Mouse (Mus musculus): Measurements from ENCODE around the gene Tbx10.
"Not testable (repeated sequence)": the region's sequence is repeated elsewhere in the genome, so short reads cannot be mapped to it uniquely, and the experiment has no call there.

Tbx10 gene

DNA sequence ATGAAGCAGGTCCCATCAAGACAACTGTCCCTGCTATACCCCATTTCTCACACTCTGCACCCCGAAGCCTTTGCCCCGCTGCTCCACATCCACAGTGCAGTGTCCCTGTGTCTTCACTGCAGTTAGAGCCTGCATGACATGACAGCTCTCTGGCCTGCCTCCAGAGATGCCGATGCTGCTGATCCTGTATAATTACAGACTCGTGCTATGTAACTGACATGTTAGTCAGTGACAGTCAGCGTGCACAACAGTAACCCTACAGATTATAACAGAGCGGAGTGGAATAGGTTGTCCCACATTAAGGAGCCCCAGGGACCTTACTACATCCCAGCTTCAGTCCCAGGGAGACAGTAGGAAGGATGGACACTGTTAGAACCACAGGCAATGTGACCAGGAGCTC, 17.9 kb upstream of the Tbx10 start:
- not testable (repeated sequence) for DNase-seq (ENCODE audit: extremely low read depth, low read depth, low spot score)

DNA sequence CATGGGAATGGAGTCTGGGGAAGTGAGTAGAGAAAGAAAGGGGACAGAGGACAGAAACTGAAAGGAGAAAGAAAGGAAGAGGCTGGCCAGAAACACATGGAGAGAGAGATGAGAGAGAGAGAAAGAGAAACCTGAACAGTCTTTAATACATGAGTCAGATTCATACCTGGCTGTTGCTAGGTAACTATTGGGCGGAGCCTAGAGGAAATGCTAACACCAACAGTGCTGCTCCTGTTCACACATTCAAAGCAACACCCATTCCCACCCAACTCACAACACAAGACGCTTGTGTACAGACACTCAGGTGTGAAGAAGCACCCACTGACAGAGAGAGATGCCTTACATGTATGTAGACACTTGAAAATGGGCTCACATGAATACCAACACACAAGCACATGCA, 16.7 kb upstream of the Tbx10 start:
- DNase-seq (ENCODE audit: extremely low read depth, low read depth, low spot score): no peak

GRCm38 (mm10) chr19:3980309-3980708, 12.2 kb upstream of the Tbx10 start:
- DNase-seq (ENCODE audit: extremely low read depth, low read depth, low spot score): no peak

DNA sequence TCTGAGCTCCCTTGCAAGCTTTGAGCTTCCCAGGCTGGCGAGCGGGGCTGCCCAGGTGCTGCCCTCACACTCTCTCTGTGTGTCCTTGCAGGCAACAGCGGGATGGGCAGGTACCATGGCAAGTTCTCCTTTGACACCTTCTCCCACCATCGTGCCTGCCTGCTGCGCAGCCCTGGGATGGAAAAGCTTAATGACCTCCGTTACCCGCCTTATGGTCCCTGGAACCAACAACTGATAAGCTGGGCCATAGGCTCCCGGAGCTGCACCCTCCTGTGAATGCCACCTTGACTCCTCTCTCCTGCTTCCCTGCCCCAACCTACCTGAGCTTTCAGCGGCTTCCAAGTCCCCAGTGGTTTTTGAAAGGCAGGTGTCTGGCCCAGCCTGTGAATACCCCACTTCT, 11.6 kb upstream of the Tbx10 start:
- no peak for DNase-seq (ENCODE audit: extremely low read depth, low read depth, low spot score)

DNA sequence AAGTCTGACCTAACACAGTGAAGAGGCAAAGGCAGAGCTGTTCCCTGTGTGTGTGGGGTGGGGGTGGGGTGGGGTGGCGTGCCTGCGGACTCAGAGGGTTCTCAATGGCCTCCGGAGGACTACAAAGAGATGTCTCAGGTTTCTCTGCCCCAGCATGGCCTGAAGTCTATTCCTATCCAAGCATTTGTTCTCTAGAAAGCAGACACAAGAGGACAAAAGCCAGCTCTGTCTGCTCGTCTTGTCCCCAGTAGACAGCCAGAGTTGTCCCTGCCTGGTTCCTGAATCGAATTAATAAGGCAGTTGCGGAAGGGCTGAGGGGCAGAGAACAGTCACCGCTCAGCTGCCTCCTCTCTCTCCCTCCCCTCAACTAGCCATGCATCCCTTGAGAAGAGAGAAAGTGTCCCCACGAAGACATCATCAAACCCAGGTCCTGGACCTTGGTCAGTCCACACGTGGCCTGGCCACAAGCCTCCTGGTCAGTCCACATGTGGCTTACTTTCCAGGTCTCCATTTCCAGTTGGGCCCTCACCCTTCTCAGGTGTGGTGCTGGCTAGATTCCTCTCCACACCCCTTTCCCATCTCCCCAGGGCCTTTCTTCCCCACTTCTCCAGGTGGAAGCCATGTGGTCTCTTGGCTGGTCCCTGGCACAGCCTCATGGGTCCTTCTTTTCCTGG, 8.9 kb upstream of the Tbx10 start:
- DNase-seq (ENCODE audit: extremely low read depth, low read depth, low spot score): no peak

- no peak for DNase-seq (ENCODE audit: extremely low read depth, low read depth, low spot score)
Observed at GRCm38 (mm10) chr19:3985261-3985681, 7.3 kb upstream of the Tbx10 start.

DNA sequence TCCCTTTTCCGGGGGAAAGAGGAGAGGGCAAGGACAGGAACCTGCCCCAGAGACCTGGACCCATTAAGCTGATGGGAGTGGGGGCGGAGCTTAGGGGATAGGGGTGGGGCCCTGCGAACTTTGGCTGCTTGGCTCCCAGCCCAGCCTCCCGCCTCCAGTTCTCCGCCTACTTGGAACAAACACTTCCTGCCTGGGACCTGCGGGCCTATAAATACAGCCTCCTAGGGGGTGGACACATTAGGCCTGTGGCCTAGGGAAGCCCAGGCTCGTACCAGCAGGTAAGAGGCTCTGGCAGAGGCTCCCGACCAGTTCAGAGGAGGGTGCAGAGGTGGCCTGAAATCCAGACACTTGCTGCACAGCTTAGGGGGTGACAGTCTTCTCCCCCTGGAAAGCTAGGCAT, 6.2 kb upstream of the Tbx10 start, which contains the start of gene Acy3:
Gene Acy3, plus strand, starts transcription at position 237 of the 400 bp plus-strand sequence.
- DNase-seq (ENCODE audit: extremely low read depth, low read depth, low spot score): peak; percentile 31

- DNase-seq (ENCODE audit: extremely low read depth, low read depth, low spot score): no peak
Observed at GRCm38 (mm10) chr19:3988066-3988465, 4.5 kb upstream of the Tbx10 start.

DNA sequence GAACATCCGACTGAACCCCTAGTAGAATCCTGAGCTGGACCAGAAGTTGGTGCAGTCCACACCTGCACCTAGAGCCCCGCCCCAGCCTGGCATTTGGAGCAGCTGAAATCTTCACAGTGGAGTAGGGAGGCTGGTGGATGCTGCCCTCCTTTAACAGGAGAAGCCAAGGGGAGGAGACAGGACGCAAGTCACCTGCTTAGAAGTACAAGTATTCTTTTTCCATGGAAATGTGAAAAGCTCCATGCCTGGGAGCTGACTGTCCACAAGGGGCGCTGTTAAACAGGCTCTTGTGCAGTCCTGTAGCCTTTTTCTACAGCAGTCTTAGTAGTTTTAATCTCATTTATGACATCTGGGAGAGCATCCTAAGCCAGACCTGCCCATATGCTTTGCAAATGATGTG, 3.8 kb upstream of the Tbx10 start:
- DNase-seq (ENCODE audit: extremely low read depth, low read depth, low spot score): no peak

DNA sequence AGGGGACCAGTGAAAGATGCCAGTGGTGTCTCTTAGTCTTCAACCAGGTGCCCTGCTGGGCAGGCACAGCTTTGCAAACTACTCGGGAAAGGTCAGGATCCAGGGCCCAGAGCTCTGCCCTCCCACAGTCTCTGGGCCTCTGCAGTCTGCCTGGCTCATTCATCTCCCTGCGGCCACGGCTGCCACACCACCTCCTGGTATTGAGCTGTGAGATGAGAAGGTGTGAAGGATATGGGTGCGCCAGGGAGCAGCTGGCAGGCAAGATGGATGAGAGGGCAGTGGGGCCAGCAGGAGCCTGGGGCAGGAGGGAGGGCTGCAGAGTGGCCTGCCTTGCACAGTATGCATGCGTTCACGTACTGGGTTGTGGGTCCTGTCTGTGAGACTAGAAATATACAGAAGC, 1.7 kb upstream of the Tbx10 start:
- no peak for DNase-seq (ENCODE audit: extremely low read depth, low read depth, low spot score)

DNA sequence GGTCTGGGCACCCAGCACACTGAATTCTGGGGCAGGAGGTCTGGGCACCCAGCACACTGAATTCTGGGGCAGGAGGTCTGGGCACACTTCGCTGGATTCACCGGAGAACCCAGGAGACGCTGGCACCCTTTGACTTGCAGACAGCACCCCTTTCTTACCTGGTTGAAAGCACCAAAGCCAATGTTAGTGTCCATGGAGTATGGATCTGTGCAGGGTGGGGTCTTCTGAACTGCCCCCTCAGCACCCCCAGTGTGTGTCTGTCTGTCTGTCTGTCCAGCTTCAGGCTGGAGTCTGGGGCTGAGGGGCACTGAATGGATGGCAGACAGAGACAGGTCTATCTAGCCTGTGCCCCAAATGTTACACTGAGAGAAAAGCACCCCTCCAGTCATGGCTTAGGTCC, 990 bp upstream of the Tbx10 start:
- DNase-seq (ENCODE audit: extremely low read depth, low read depth, low spot score): no peak

- no peak for DNase-seq (ENCODE audit: extremely low read depth, low read depth, low spot score)
Observed at GRCm38 (mm10) chr19:3991966-3992365, 586 bp upstream of the Tbx10 start.

GRCm38 (mm10) chr19:3994932-3995331, 2.4 kb downstream of the Tbx10 start:
- no peak for DNase-seq (ENCODE audit: extremely low read depth, low read depth, low spot score)

DNA sequence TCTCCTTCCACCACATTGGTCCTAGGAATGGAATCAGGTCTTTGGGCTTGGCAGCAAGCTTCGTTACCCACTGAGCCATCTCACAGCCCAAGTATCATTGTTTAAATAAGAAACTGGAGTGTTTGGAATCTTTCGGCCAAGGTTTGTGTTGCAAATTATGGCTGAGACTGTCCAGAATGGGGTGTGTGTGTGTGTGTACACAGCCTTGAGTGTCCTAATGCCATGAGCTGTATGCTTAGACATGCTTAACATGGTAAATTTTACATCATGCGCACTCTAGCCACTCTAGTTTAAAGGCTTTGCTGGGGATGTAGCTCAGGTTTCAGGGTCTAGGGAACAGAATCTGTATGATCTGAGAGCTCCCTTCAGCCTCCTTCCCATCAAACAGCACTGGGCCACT, 3.0 kb downstream of the Tbx10 start:
- DNase-seq (ENCODE audit: extremely low read depth, low read depth, low spot score): no peak

GRCm38 (mm10) chr19:3996106-3996505, 3.6 kb downstream of the Tbx10 start:
- DNase-seq (ENCODE audit: extremely low read depth, low read depth, low spot score): no peak

DNA sequence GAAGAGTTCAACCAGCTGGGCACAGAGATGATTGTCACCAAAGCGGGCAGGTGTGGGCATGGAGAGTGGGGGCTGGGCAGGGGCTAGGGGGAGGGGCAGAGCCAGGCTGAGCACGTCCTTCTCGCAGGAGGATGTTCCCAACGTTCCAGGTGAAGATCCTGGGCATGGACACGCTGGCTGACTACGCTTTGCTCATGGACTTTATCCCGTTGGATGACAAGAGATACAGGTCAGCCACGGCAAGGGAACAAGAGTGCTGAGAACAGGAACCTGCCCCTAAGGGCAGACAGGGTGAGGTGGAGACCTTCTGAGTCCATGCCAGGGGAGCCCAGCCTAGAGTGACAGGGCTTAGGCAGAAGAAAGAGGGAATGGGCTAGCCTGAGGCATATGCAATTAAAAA, 4.2 kb downstream of the Tbx10 start:
- DNase-seq (ENCODE audit: extremely low read depth, low read depth, low spot score): no peak

GRCm38 (mm10) chr19:3997231-3997630, 4.7 kb downstream of the Tbx10 start:
- DNase-seq (ENCODE audit: extremely low read depth, low read depth, low spot score): no peak

GRCm38 (mm10) chr19:3998335-3998734, 5.8 kb downstream of the Tbx10 start:
- DNase-seq (ENCODE audit: extremely low read depth, low read depth, low spot score): no peak

GRCm38 (mm10) chr19:3999121-3999730, 6.7 kb downstream of the Tbx10 start:
- DNase-seq (ENCODE audit: extremely low read depth, low read depth, low spot score): no peak

- DNase-seq (ENCODE audit: extremely low read depth, low read depth, low spot score): peak; percentile 66
Observed at GRCm38 (mm10) chr19:4000119-4000900, 7.8 kb downstream of the Tbx10 start, which contains the start of the genes Nudt8 and Gm49405. Gene Nudt8 (plus strand): TSS chr19:4000580. Gene Gm49405 (plus strand): TSS chr19:4000626.

DNA sequence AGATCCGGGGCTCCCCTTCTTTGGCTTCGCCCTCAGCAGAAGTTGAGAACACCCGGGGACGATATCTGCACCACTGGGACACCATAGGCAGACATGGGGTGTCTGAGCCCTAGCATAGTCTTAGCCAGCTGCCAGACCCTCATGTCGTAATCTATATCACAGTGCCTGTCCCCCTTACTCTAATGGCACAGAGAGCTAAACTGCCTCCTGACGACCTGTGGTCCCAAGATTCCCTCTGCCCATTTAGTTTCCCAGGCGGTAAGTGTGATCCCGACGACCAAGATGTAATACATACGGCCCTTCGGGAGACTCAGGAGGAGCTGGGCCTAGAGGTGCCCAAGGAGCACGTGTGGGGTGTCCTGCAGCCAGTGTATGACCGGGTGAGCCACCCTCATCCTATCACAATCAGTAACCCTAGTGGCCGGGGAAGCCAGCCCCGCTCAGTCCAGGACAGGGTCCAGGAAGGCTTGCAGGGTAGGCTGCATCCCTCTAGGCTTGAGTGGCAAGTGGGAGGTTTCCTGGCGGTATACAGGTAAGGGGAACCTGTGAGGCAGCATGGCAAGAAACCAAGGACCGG, 8.5 kb downstream of the Tbx10 start:
- no peak for DNase-seq (ENCODE audit: extremely low read depth, low read depth, low spot score)

- DNase-seq (ENCODE audit: extremely low read depth, low read depth, low spot score): no peak
Observed at GRCm38 (mm10) chr19:4001752-4002151, 9.2 kb downstream of the Tbx10 start.
